Mouse (Mus musculus): ENCODE data around the gene Rnf144a. TPM values are rescaled to one million over a fixed set of nuclear protein-coding genes. Genes with fewer than 3 reads are reported as not detected.
A peak's percentile ranks its signal among the peaks of the same experiment; 100 is the strongest.
"Not testable (repeated sequence)": the region's sequence is repeated elsewhere in the genome, so short reads cannot be mapped to it uniquely, and the experiment has no call there.

Rnf144a gene
- polyA plus RNA-seq, 1 experiment from 2014 or later = 27.4 TPM

DNA sequence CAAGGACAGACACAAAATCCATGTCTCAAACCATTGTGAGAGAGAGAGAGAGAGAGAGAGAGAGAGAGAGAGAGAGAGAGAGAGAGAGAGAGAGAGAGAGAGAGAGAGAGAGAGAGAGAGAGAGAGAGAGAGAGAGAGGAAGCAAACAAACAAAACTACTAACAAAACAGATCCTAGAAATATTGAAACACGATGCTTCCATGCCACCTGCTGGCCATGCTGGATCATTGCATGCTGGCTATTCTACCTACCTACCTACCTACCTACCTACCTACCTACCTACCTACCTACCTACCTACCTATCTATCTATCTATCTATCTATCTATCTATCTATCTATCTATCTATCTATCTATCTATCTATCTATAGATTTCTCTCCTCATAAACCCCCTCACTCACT, 119.1 kb downstream of the Rnf144a start:
- not testable (repeated sequence) for H3K9me3 ChIP-seq; H3K4me1 ChIP-seq (replicated peaks); ATAC-seq (ENCODE audit: low read depth); H3K4me3 ChIP-seq; H3K27ac ChIP-seq (replicated peaks); H3K27me3 ChIP-seq; H3K36me3 ChIP-seq; H3K9ac ChIP-seq; H3K4me2 ChIP-seq
- 10% methylated on average over 1 of the region's 1 CpGs for WGBS

- WGBS = 90% methylated on average over 2 of the region's 2 CpGs
- no peak overlapping the region for H3K4me2 ChIP-seq
Measured at GRCm38 (mm10) chr12:26289200-26289599, 125.9 kb downstream of the Rnf144a start.

DNA sequence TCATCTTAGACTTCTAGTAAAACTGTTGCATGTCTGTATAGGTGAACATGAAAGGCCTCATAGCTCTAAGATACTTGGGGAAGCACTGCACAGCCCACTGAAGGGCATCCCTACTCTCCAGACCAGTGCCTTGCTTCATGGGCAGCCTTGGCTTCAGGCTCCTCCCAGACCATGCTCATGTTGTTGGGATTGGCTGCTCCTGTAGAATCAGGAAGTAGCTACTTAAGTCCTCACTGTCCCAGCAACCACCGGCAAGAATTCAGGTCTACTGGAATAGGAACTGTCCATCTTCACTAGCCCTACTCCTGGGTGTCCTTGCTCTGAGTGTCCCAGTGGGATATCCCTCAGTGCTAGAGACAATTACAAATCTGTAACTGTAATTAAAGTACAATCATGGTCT, 126.7 kb downstream of the Rnf144a start:
- no peak for ATAC-seq (ENCODE audit: low read depth)
- no peak overlapping the region for H3K4me2 ChIP-seq
- H3K27ac ChIP-seq (replicated peaks) = no peak overlapping the region
- H3K4me3 ChIP-seq = no peak overlapping the region
- no peak overlapping the region for H3K9ac ChIP-seq
- H3K27me3 ChIP-seq = no peaks in the 10 kb centered on the region
- peaks cover 25% of the 10 kb centered on the region for H3K4me1 ChIP-seq (replicated peaks)
- WGBS = 77% methylated on average over 1 of the region's 1 CpGs
- H3K9me3 ChIP-seq = no peaks in the 10 kb centered on the region
- no peaks in the 10 kb centered on the region for H3K36me3 ChIP-seq

More at GRCm38 (mm10) chr12:26289200-26289599, 125.9 kb downstream of the Rnf144a start:
- no peak for ATAC-seq (ENCODE audit: low read depth)
- no peak overlapping the region for H3K27ac ChIP-seq (replicated peaks)
- no peaks in the 10 kb centered on the region for H3K9me3 ChIP-seq
- H3K9ac ChIP-seq = no peak overlapping the region
- no peaks in the 10 kb centered on the region for H3K27me3 ChIP-seq
- H3K4me3 ChIP-seq = no peak overlapping the region
- H3K36me3 ChIP-seq = no peaks in the 10 kb centered on the region
- peaks cover 25% of the 10 kb centered on the region for H3K4me1 ChIP-seq (replicated peaks)

DNA sequence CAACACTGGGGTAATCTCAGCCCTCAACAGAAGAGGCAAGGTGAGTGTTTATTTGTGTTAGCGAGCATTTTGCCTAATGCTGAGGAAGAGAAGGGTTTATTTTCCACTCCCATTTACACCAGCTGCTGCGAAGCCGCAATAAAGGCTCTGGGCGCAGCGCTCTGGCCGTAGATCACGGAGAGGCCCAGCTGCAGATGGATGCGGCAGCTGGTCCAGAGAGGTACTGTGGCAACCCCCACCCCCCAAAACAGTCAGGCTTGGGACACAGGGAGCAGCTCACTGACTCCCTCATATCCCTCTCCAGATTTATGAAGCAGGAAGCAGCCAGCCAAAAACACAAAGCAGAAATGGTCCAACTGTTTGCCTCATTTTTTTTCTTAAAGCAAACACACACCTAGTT, 129.1 kb downstream of the Rnf144a start:
- Histone ChIP-seq H3K9me3 (no peaks in the 10 kb centered on the region), H3K4me1 (replicated peaks) (peaks cover 25% of the 10 kb centered on the region), H3K4me3 (no peak overlapping the region), H3K4me2 (peak overlapping the region; percentile 20; the same call in 1 of the 2 replicates), H3K27me3 (no peaks in the 10 kb centered on the region), H3K27ac (replicated peaks) (peak overlapping the region; percentile 87), H3K36me3 (no peaks in the 10 kb centered on the region), H3K9ac (0 out of 2 replicates have a peak overlapping the region, but pooled peaks have one; percentile 38)
- WGBS = 21% methylated on average over 8 of the region's 8 CpGs
- peak; percentile 87 for ATAC-seq (ENCODE audit: low read depth)

DNA sequence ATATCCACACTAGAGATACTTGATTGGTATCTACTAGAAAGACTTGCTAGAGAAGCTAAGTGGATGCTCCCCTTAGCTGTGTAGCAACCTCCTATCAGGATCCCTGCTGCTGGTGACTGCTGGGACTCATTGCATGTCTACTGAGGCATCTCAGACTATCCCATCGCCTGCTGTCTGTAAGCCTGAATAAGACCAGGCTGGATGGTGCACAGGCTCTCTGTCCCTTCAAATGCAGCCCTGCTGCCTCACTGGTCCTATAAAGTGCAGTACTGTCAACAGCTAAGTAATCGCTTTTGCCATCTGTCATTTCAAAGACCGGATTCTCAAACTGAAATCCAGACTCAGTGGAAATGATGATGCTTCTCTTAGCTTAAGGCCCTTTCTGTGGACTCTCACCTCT, 129.6 kb downstream of the Rnf144a start:
- peak overlapping the region; percentile 87 for H3K27ac ChIP-seq (replicated peaks)

DNA sequence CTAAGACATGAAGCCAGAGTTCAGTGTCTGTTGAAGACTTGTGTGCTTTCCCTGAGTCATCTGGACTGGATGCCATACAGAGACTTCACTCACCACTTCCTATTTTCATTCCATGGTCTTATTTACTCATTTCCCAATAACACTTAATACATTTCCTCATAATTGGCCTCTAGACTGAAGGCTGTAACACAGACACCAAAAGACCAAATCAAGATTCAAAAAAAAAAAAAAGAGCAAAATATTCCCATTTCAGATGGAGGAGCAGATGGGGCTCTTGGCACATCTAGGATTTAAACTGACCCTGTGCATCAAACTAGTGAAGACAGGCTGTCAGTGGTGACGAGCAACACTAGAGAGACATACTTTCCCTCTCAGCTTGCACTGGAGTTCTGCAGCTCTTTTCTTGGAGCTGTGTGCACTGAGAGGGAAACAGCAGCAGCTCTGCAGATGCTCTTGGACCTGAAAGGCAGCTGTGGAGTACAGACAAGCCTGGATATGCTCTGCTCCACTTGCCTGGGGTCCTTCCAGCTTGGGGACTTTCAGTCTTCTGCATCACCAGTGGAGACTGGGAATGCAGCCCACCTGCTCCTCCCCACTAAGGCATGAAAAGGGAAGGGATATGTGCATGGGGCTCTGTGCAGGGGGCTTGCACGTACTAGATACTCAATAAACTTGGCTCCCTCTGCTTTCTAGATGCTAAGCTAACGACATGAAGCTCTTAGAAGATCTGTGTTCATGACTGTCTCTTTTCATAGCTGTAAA, 134.2 kb downstream of the Rnf144a start:
- Histone ChIP-seq H3K4me1 (replicated peaks) (peaks cover 20% of the 10 kb centered on the region), H3K36me3 (no peaks in the 10 kb centered on the region), H3K9ac (no peak overlapping the region), H3K4me3 (no peak overlapping the region), H3K27ac (replicated peaks) (no peak overlapping the region), H3K27me3 (no peaks in the 10 kb centered on the region), H3K4me2 (no peak overlapping the region), H3K9me3 (no peaks in the 10 kb centered on the region)
- no peak for ATAC-seq (ENCODE audit: low read depth)
- WGBS = 81% methylated on average over 3 of the region's 3 CpGs

More for the DNA sequence above, 129.6 kb downstream of the Rnf144a start:
- Histone ChIP-seq H3K4me3 (no peak overlapping the region), H3K4me2 (peak overlapping the region; percentile 20; the same call in 1 of the 2 replicates), H3K9me3 (no peaks in the 10 kb centered on the region), H3K4me1 (replicated peaks) (peaks cover 25% of the 10 kb centered on the region), H3K9ac (no peak overlapping the region), H3K27me3 (no peaks in the 10 kb centered on the region), H3K36me3 (no peaks in the 10 kb centered on the region)
- peak; percentile 62 for ATAC-seq (ENCODE audit: low read depth)
- 47% methylated on average over 3 of the region's 3 CpGs for WGBS

- Histone ChIP-seq H3K4me3 (no peak overlapping the region), H3K27ac (replicated peaks) (no peak overlapping the region), H3K4me1 (replicated peaks) (peaks cover 6% of the 10 kb centered on the region; the same call in 1 of the 2 replicates), H3K4me2 (no peak overlapping the region), H3K27me3 (no peaks in the 10 kb centered on the region), H3K9me3 (no peaks in the 10 kb centered on the region), H3K9ac (no peak overlapping the region), H3K36me3 (no peaks in the 10 kb centered on the region)
- WGBS = 26% methylated on average over 7 of the region's 7 CpGs
- peak; percentile 59; the same call in 1 of the 2 replicates for ATAC-seq (ENCODE audit: low read depth)
Measured at GRCm38 (mm10) chr12:26277002-26277669, 137.9 kb downstream of the Rnf144a start.

DNA sequence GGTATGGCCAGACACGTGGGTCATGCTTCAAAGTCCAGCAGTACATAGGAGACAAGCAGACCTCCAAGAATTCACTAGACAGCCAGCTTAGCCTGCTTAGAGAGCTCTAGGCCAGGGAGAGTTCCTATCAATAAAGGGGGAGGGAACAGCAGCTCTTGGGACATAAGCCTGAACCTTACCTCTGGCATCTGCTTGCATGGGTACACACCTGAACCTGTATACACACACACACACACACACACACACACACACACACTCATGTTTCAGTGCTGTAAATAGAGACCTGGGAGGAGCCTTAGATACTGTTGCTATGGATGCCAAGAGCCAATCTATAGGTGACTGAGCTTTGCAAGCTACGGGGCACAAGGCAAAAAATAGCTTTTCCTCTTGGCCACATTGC, 138.5 kb downstream of the Rnf144a start:
- Histone ChIP-seq H3K36me3 (no peaks in the 10 kb centered on the region), H3K9ac (no peak overlapping the region), H3K4me1 (replicated peaks) (peaks cover 6% of the 10 kb centered on the region; the same call in 1 of the 2 replicates), H3K4me3 (no peak overlapping the region), H3K4me2 (no peak overlapping the region), H3K27me3 (no peaks in the 10 kb centered on the region), H3K9me3 (no peaks in the 10 kb centered on the region), H3K27ac (replicated peaks) (no peak overlapping the region)
- no peak; the same call in 1 of the 2 replicates for ATAC-seq (ENCODE audit: low read depth)
- 78% methylated on average over 2 of the region's 2 CpGs for WGBS

Small RNAs within 50 kb of the gene (microRNA-seq; reads per million reads assigned to microRNA genes)
- 4.6 reads per million, percentile 18 among the genes with 10 or more reads in this experiment for gene Mir6538

Other genes with a start within 250 kb of the Rnf144a start
- 0.40 and 0.89 TPM in 2 replicates for gene Rsad2, start 41.2 kb upstream of the Rnf144a start, polyA plus RNA-seq (2015; fragmentation: Nextera tagmentation; extraction: Ambion mirVana)
- gene Cmpk2, start 54.0 kb upstream of the Rnf144a start, polyA plus RNA-seq (2015; fragmentation: Nextera tagmentation; extraction: Ambion mirVana) = 13.5 and 14.7 TPM in 2 replicates